ENCODE assay signal across 11 mouse cellular contexts in genomic region chr8:33067453-33068039, GRCm38 (mm10).
"Had no signal": no experiment of that assay in that cellular context is flagged by ENCODE, and none has a peak within 500 bp of the region (broad histone marks: within the 10 kb centered on the region; RNA-seq: fewer than 3 reads in every experiment).

No protein-coding gene starts in this region.

- H3K27ac ChIP-seq: kidney, embryonic 15.5 days; limb, embryonic 15.5 days; liver, embryonic 12.5 days; lung, embryonic 15.5 days; midbrain, embryonic 13.5 days; neural tube, embryonic 13.5 days had no signal

- H3K27me3 ChIP-seq: kidney, embryonic 15.5 days; limb, embryonic 15.5 days; liver, embryonic 12.5 days; lung, embryonic 15.5 days; midbrain, embryonic 13.5 days; neural tube, embryonic 13.5 days had no signal

- ATAC-seq: liver, embryonic 12.5 days; midbrain, embryonic 13.5 days had no signal

- H3K4me1 ChIP-seq: kidney, embryonic 15.5 days; limb, embryonic 15.5 days; liver, embryonic 12.5 days; lung, embryonic 15.5 days; midbrain, embryonic 13.5 days; neural tube, embryonic 13.5 days had no signal

- H3K4me2 ChIP-seq: kidney, embryonic 15.5 days; limb, embryonic 15.5 days; liver, embryonic 12.5 days; lung, embryonic 15.5 days; midbrain, embryonic 13.5 days; neural tube, embryonic 13.5 days had no signal

- H3K9me3 ChIP-seq: kidney, embryonic 15.5 days; limb, embryonic 15.5 days; liver, embryonic 12.5 days; lung, embryonic 15.5 days; midbrain, embryonic 13.5 days; neural tube, embryonic 13.5 days had no signal

- H3K9ac ChIP-seq: kidney, embryonic 15.5 days; limb, embryonic 15.5 days; liver, embryonic 12.5 days; lung, embryonic 15.5 days; midbrain, embryonic 13.5 days; neural tube, embryonic 13.5 days had no signal

- H3K36me3 ChIP-seq: kidney, embryonic 15.5 days; limb, embryonic 15.5 days; liver, embryonic 12.5 days; lung, embryonic 15.5 days; midbrain, embryonic 13.5 days; neural tube, embryonic 13.5 days had no signal

- H3K4me3 ChIP-seq: kidney, embryonic 15.5 days; limb, embryonic 15.5 days; liver, embryonic 12.5 days; lung, embryonic 15.5 days; midbrain, embryonic 13.5 days; neural tube, embryonic 13.5 days had no signal

- DNase-seq: kidney, postnatal 14 days; lung, postnatal 14 days; right cerebral cortex, adult 18-20 months; right cerebral cortex, postnatal 25 days; thymus, postnatal 4 days had no signal
